Mouse (Mus musculus) kidney, embryonic 16.5 days (tissue): ENCODE data around the gene Ccdc103. TPM values are rescaled to one million over a fixed set of nuclear protein-coding genes. Genes with fewer than 3 reads are reported as not detected.

ENCODE experiments used
- ATAC-seq: fragments of 200-750 bp; cut with Nextera tagmentation; 2 replicates; pipeline ENCODE4 v1.8.0; 2017; ENCODE audit warnings: moderate TSS enrichment; ENCODE audit not compliant: low FRiP score, low TSS enrichment
- H3K27ac ChIP-seq: fragments of 300-500 bp; sonication (generic); 2 replicates; pipeline ENCODE4 v1.5.1; 2014; ENCODE audit warnings: low read length
- H3K27me3 ChIP-seq: fragments of 300-500 bp; sonication (generic); 2 replicates; pipeline ENCODE4 v1.6.1; 2014; ENCODE audit warnings: low read length, control low read depth, mixed read lengths; ENCODE audit not compliant: insufficient read depth
- H3K36me3 ChIP-seq: fragments of 300-500 bp; sonication (generic); 2 replicates; pipeline ENCODE4 v1.6.1; 2014; ENCODE audit warnings: low read length, control low read depth, mixed read lengths; ENCODE audit not compliant: insufficient read depth
- H3K4me1 ChIP-seq: fragments of 300-500 bp; sonication (generic); 2 replicates; pipeline ENCODE4 v1.6.1; 2014; ENCODE audit warnings: low read length, control low read depth, mixed read lengths; ENCODE audit not compliant: insufficient read depth
- H3K4me2 ChIP-seq: fragments of 300-500 bp; sonication (generic); replicated peaks from 2 replicates; pipeline ENCODE4 v1.6.1; 2014; ENCODE audit warnings: low read depth, low read length
- H3K4me3 ChIP-seq: fragments of 300-500 bp; sonication (generic); 2 replicates; pipeline ENCODE4 v1.5.1; 2014; ENCODE audit warnings: mild to moderate bottlenecking, low read length
- H3K9ac ChIP-seq: fragments of 300-500 bp; sonication (generic); replicated peaks from 2 replicates; pipeline ENCODE4 v1.6.1; 2014; ENCODE audit warnings: low read length
- H3K9me3 ChIP-seq: fragments of 300-500 bp; sonication (generic); 2 replicates; pipeline ENCODE4 v1.6.1; 2016; ENCODE audit warnings: low read length, control low read depth
- WGBS: fragments of 180-500 bp; shearing (Covaris S2); extraction: QIAGEN DNeasy Blood & Tissue Kit; methylation state at CpG from one replicate; pipeline ENCODE4 v1.1.7; 2014; 5-methylcytosine and 5-hydroxymethylcytosine counted together
- polyA plus RNA-seq: library from polyadenylated mRNA; unstranded; fragments of >200 nt; fragmentation: Nextera tagmentation; extraction: Ambion mirVana; gene quantifications from 2 replicates; pipeline ENCODE4 v1.2.1, GENCODE M21; 2015

Ccdc103 gene
- polyA plus RNA-seq, 1 experiment from 2014 or later = 1.9 TPM

GRCm38 (mm10) chr11:102851883-102852282 is 29.1 kb upstream of the Ccdc103 start:
- Histone ChIP-seq H3K9me3 (no peaks in the 10 kb centered on the region), H3K4me1 (no peaks in the 10 kb centered on the region), H3K4me2 (no peak overlapping the region), H3K4me3 (no peak overlapping the region), H3K36me3 (peaks cover 67% of the 10 kb centered on the region), H3K9ac (no peak overlapping the region), H3K27ac (no peak overlapping the region), H3K27me3 (no peaks in the 10 kb centered on the region)
- ATAC-seq = peak; percentile 77
- WGBS = 56% methylated on average over 5 of the region's 5 CpGs

- Histone ChIP-seq H3K27me3 (no peaks in the 10 kb centered on the region), H3K4me1 (no peaks in the 10 kb centered on the region), H3K4me3 (no peak overlapping the region), H3K27ac (no peak overlapping the region), H3K9ac (no peak overlapping the region), H3K36me3 (peaks cover 61% of the 10 kb centered on the region), H3K9me3 (no peaks in the 10 kb centered on the region), H3K4me2 (no peak overlapping the region)
- ATAC-seq = no peak
These were observed 27.2 kb upstream of the Ccdc103 start for GRCm38 (mm10) chr11:102853760-102854159.

GRCm38 (mm10) chr11:102855941-102856340 is 25.1 kb upstream of the Ccdc103 start:
- no peak overlapping the region for H3K4me2 ChIP-seq
- no peak overlapping the region for H3K27ac ChIP-seq
- no peaks in the 10 kb centered on the region for H3K9me3 ChIP-seq
- WGBS = 84% methylated on average over 6 of the region's 6 CpGs
- H3K36me3 ChIP-seq = peaks cover 67% of the 10 kb centered on the region
- no peaks in the 10 kb centered on the region for H3K4me1 ChIP-seq
- H3K27me3 ChIP-seq = no peaks in the 10 kb centered on the region
- ATAC-seq = no peak
- no peak overlapping the region for H3K4me3 ChIP-seq
- no peak overlapping the region for H3K9ac ChIP-seq

- Histone ChIP-seq H3K36me3 (peaks cover 73% of the 10 kb centered on the region), H3K27ac (no peak overlapping the region), H3K9me3 (no peaks in the 10 kb centered on the region), H3K4me1 (no peaks in the 10 kb centered on the region), H3K4me2 (no peak overlapping the region), H3K9ac (no peak overlapping the region), H3K27me3 (no peaks in the 10 kb centered on the region), H3K4me3 (no peak overlapping the region)
- ATAC-seq = no peak
- 77% methylated on average over 11 of the region's 11 CpGs for WGBS
These were observed 22.1 kb upstream of the Ccdc103 start for GRCm38 (mm10) chr11:102858951-102859350.

GRCm38 (mm10) chr11:102859933-102860332 is 21.1 kb upstream of the Ccdc103 start:
- Histone ChIP-seq H3K9ac (no peak overlapping the region), H3K4me3 (no peak overlapping the region), H3K36me3 (peaks cover 65% of the 10 kb centered on the region), H3K4me2 (no peak overlapping the region), H3K27ac (no peak overlapping the region), H3K27me3 (no peaks in the 10 kb centered on the region), H3K4me1 (no peaks in the 10 kb centered on the region), H3K9me3 (no peaks in the 10 kb centered on the region)
- no peak for ATAC-seq
- WGBS = 90% methylated on average over 8 of the region's 8 CpGs

GRCm38 (mm10) chr11:102864272-102864671 is 16.7 kb upstream of the Ccdc103 start:
- no peak for ATAC-seq
- Histone ChIP-seq H3K4me1 (no peaks in the 10 kb centered on the region), H3K27ac (no peak overlapping the region), H3K4me2 (no peak overlapping the region), H3K4me3 (no peak overlapping the region), H3K36me3 (peaks cover 65% of the 10 kb centered on the region), H3K9me3 (no peaks in the 10 kb centered on the region), H3K9ac (no peak overlapping the region), H3K27me3 (no peaks in the 10 kb centered on the region)
- 32% methylated on average over 4 of the region's 4 CpGs for WGBS

DNA sequence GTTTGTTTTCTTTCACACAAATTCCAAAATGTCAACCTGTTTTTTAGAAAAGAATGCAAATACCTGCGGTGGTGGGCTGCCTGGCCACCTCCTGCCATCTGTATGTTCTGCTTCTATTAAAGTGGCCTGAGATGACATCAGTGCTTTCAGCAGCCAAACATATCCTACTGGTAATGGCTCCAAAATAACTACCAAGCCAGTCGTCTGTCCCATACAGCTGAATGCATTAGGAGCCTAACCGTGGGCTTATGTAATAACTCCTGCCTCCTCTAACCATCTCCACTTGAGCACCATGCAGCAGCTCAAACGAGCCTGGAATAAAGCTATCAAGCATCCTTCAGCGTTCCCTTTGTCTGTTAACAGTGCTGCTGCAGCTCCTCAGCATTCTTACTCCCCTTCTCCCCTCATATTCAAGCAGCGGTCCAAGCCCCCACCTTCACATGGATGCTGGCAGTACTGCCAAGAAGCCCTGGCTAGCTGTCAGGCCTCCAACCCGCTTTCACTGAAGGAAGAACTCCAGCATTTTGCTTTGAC is 6.1 kb upstream of the Ccdc103 start:
- no peak overlapping the region for H3K4me3 ChIP-seq
- peaks cover 52% of the 10 kb centered on the region for H3K36me3 ChIP-seq
- 89% methylated on average over 7 of the region's 7 CpGs for WGBS
- peaks cover 8% of the 10 kb centered on the region for H3K4me1 ChIP-seq
- no peak overlapping the region for H3K9ac ChIP-seq
- no peak for ATAC-seq
- no peaks in the 10 kb centered on the region for H3K27me3 ChIP-seq
- H3K4me2 ChIP-seq = no peak overlapping the region
- no peak overlapping the region for H3K27ac ChIP-seq
- H3K9me3 ChIP-seq = no peaks in the 10 kb centered on the region

DNA sequence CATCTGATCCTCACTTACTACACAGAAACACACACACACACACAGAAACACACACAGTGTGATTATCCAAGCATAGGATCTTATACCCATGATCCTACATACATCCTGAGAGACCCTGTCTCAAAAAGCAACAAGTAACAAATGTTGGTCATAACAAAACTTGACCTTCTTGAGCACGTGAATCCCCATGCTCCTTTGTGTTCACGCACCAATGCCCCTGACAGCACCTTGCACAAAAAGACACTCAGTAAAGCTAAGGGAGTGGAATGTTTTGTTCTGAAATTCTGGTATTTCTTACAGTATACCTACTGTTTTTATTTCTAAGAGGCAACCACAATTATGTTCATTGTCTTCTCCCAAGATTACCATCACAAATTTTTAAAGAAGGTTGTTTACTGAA is 1.4 kb upstream of the Ccdc103 start:
- Histone ChIP-seq H3K4me2 (peak overlapping the region; percentile 80; the same call in 1 of the 2 replicates), H3K4me3 (no peak overlapping the region; the same call in 1 of the 2 replicates), H3K27ac (no peak overlapping the region), H3K4me1 (peaks cover 17% of the 10 kb centered on the region), H3K9me3 (no peaks in the 10 kb centered on the region), H3K27me3 (no peaks in the 10 kb centered on the region), H3K36me3 (peaks cover 28% of the 10 kb centered on the region), H3K9ac (no peak overlapping the region)
- ATAC-seq = no peak
- 48% methylated on average over 2 of the region's 2 CpGs for WGBS

DNA sequence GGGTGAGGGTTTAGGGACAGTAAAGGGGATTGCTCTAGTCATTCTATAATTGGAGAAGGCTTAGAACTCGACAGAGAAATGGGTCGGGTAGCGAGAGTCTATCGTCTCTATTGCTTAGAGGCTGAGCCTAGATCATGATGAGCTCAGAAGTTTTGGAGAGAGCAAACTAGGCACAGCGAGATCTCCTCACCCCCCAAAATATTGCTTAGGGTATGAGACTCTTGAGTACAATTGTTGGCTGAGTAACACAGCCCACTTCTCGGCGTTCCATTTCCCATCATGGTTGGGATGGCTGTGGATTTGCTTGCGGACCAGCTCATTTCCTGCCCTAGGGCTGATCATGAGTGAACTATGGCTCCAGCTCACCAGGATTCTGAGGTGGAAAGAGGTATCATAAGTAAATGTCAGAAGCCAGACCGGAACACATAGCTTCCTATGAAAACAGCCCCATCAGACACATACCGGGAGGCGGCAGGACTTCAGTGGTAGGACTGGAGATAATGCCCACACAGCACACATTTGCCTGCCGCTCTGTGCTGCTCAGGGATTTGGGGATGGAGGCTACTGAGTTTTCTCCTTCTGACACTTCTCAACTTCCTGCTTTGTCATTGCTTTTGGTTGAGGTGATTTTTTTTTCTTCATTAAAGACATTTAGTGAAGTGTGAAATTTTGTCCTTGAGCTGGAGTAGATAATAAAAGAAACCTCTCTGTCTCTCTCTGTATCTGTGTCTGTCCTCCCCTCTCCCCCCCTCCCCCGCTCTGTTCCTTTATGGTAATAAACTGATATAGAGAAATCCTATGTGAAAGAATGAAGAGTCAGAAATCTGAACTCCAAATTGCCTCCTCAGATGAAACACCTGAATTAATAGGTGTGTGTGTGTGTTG is 552 bp downstream of the Ccdc103 start:
- WGBS = 19% methylated on average over 13 of the region's 13 CpGs
- Histone ChIP-seq H3K9ac (peak overlapping the region; percentile 86), H3K4me3 (peak overlapping the region; percentile 86), H3K27me3 (no peaks in the 10 kb centered on the region), H3K4me1 (peaks cover 17% of the 10 kb centered on the region), H3K9me3 (no peaks in the 10 kb centered on the region), H3K36me3 (peaks cover 12% of the 10 kb centered on the region; the same call in 1 of the 2 replicates), H3K4me2 (peak overlapping the region; percentile 80), H3K27ac (peak overlapping the region; percentile 84; the same call in 1 of the 2 replicates)
- ATAC-seq = no peak

DNA sequence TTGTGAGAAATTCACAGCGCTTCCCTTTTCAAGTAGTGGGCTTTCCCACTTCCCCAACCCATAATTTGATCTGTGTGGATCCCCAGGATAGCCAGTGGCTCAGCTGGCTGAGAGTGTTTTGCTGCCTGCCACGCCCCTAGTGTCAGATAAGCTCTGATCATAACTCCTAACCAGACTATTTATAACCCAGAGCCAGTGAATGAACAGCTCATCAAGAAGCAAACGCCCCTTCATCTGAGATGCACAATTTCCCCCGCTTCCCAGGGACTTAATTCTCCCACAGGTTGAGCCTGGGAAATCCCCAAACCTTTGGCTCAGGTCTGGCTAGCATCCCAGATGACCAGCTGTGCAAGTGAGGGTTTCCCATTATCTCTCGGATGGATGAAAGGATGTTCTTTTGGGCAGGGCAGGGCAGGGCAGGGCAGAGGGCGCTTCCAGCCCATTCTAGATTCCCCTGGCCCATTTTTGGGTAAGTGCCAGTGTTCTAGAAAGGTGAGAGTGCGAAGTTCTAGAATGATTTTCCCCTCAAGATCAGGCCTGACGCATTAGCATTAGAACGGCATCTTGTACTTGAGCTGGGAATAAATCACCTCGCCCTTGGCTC is 3.7 kb downstream of the Ccdc103 start, which contains the start of gene Fam187a:
Gene Fam187a (plus strand): TSS at position 554 of the 604 bp plus-strand sequence.
- H3K36me3 ChIP-seq = no peaks in the 10 kb centered on the region
- H3K27ac ChIP-seq = no peak within 1 kb of the TSS
- no peak for ATAC-seq
- H3K4me1 ChIP-seq = peaks cover 11% of the 10 kb centered on the region
- H3K9ac ChIP-seq = no peak within 1 kb of the TSS
- H3K27me3 ChIP-seq = no peaks in the 10 kb centered on the region
- WGBS = 53% methylated on average over 10 of the region's 10 CpGs
- H3K4me2 ChIP-seq = no peak within 1 kb of the TSS
- no peak within 1 kb of the TSS for H3K4me3 ChIP-seq
- no peaks in the 10 kb centered on the region for H3K9me3 ChIP-seq
